Mouse (Mus musculus) 3T3-L1 (cell line): Measurements from ENCODE around the gene Tppp.
"Not testable (repeated sequence)": the region's sequence is repeated elsewhere in the genome, so short reads cannot be mapped to it uniquely, and the experiment has no call there.

Experiments
- DNase-seq: peaks from one replicate; pipeline ENCODE4 v3.0.0-alpha.2; 2015; ENCODE audit warnings: low read depth, low spot score

Tppp gene

GRCm38 (mm10) chr13:74008948-74009718 lies at the start of gene Tppp:
Tppp (plus strand) TSS chr13:74009407.
- no peak for DNase-seq

GRCm38 (mm10) chr13:73960117-73960652 lies 49.0 kb upstream of the Tppp start:
- DNase-seq, result no peak

GRCm38 (mm10) chr13:73961177-73961576 lies 48.0 kb upstream of the Tppp start:
- DNase-seq, result peak; percentile 5

GRCm38 (mm10) chr13:73963551-73963950 lies 45.7 kb upstream of the Tppp start, which contains the start of gene Zdhhc11:
Zdhhc11 (plus strand) TSS chr13:73963851.
- no peak for DNase-seq

- peak; percentile 66 for DNase-seq
Measured at GRCm38 (mm10) chr13:73970545-73971448, 38.4 kb upstream of the Tppp start.

GRCm38 (mm10) chr13:73974523-73974922 lies 34.7 kb upstream of the Tppp start:
- no peak for DNase-seq

- DNase-seq, result no peak
Measured at GRCm38 (mm10) chr13:73976935-73977334, 32.3 kb upstream of the Tppp start.

- DNase-seq, result no peak
Measured at GRCm38 (mm10) chr13:73990325-73990724, 18.9 kb upstream of the Tppp start.

GRCm38 (mm10) chr13:73990761-73991160 lies 18.4 kb upstream of the Tppp start:
- no peak for DNase-seq

GRCm38 (mm10) chr13:73991267-73991666 lies 17.9 kb upstream of the Tppp start:
- no peak for DNase-seq

GRCm38 (mm10) chr13:73996456-73996855 lies 12.8 kb upstream of the Tppp start:
- DNase-seq, result no peak

- no peak for DNase-seq
Measured at GRCm38 (mm10) chr13:74000519-74000918, 8.7 kb upstream of the Tppp start.

GRCm38 (mm10) chr13:74000961-74001360 lies 8.2 kb upstream of the Tppp start:
- DNase-seq, result no peak

- peak; percentile 8 for DNase-seq
Measured at GRCm38 (mm10) chr13:74001492-74001891, 7.7 kb upstream of the Tppp start.

GRCm38 (mm10) chr13:74006881-74007280 lies 2.3 kb upstream of the Tppp start:
- DNase-seq, result not testable (repeated sequence)

GRCm38 (mm10) chr13:74008216-74008615 lies 991 bp upstream of the Tppp start:
- not testable (repeated sequence) for DNase-seq

- no peak for DNase-seq
Measured at GRCm38 (mm10) chr13:74009791-74010614, 796 bp downstream of the Tppp start.

- no peak for DNase-seq
Measured at GRCm38 (mm10) chr13:74010678-74011077, 1.5 kb downstream of the Tppp start.

GRCm38 (mm10) chr13:74015908-74016307 lies 6.7 kb downstream of the Tppp start:
- DNase-seq, result no peak

GRCm38 (mm10) chr13:74017426-74017825 lies 8.2 kb downstream of the Tppp start:
- no peak for DNase-seq

GRCm38 (mm10) chr13:74019006-74019405 lies 9.8 kb downstream of the Tppp start:
- DNase-seq, result not testable (repeated sequence)
